Mouse (Mus musculus) frontal cortex, adult 2 months (tissue): ENCODE results near the gene Fcer1g. TPM values are rescaled to one million over a fixed set of nuclear protein-coding genes. Genes with fewer than 3 reads are reported as not detected.

Experiments
- DNase-seq, 2 experiments: peaks; one replicate each; pipeline ENCODE4 v3.0.0; 2022; ENCODE audit warnings: low spot score in 1 of 2; ENCODE audit errors: extremely low spot score in 1 of 2
- polyA plus RNA-seq: library from polyadenylated mRNA; depleted of rRNA; stranded (reverse); fragments of >200 nt; gene quantifications from 2 replicates; pipeline ENCODE4 v1.2.3, GENCODE M21; 2012; rRNA removed

The Fcer1g gene
- polyA plus RNA-seq, 1 experiment, result 37.1 TPM

GRCm38 (mm10) chr1:171189476-171190114 is 44.6 kb downstream of the Fcer1g start:
- no peak for DNase-seq

GRCm38 (mm10) chr1:171189046-171189445 is 45.1 kb downstream of the Fcer1g start:
- no peak for DNase-seq

GRCm38 (mm10) chr1:171187851-171188700 is 46.1 kb downstream of the Fcer1g start:
- no peak for DNase-seq

GRCm38 (mm10) chr1:171185655-171186054 is 48.5 kb downstream of the Fcer1g start:
- no peak for DNase-seq

- no peak for DNase-seq
Observed at GRCm38 (mm10) chr1:171184314-171184713, 49.9 kb downstream of the Fcer1g start.

GRCm38 (mm10) chr1:171183620-171184019 is 50.5 kb downstream of the Fcer1g start:
- no peak for DNase-seq

GRCm38 (mm10) chr1:171183025-171183424 is 51.1 kb downstream of the Fcer1g start:
- DNase-seq, result no peak

Other genes with a start within 250 kb of the Fcer1g start
- 0.23 and 0.64 TPM in 2 replicates for gene Fcgr4, start 215.4 kb downstream of the Fcer1g start, polyA plus RNA-seq
- 14.6 and 21.5 TPM in 2 replicates for gene Fcgr3, start 169.4 kb downstream of the Fcer1g start, polyA plus RNA-seq
- 1.4 and 3.8 TPM in 2 replicates for gene Cfap126, start 120.4 kb downstream of the Fcer1g start, polyA plus RNA-seq
- 206 and 256 TPM in 2 replicates for gene Sdhc, start 83.8 kb downstream of the Fcer1g start, polyA plus RNA-seq
- gene Mpz, start 83.7 kb downstream of the Fcer1g start, polyA plus RNA-seq, result 1.4 and 2.2 TPM in 2 replicates
- gene Pcp4l1, start 38.1 kb downstream of the Fcer1g start, polyA plus RNA-seq, result 514 and 520 TPM in 2 replicates
- gene Nr1i3, start 20.4 kb downstream of the Fcer1g start, polyA plus RNA-seq, result 0.10 and 0.17 TPM in 2 replicates
- gene Tomm40l, start 11.9 kb downstream of the Fcer1g start, polyA plus RNA-seq, result 75.9 and 77.3 TPM in 2 replicates
- 3.9 and 5.2 TPM in 2 replicates for gene Apoa2, start 9.3 kb downstream of the Fcer1g start, polyA plus RNA-seq
- 10.2 and 10.9 TPM in 2 replicates for gene Adamts4, start 16.1 kb upstream of the Fcer1g start, polyA plus RNA-seq
- gene Ndufs2, start 17.0 kb upstream of the Fcer1g start, polyA plus RNA-seq, result 212 and 225 TPM in 2 replicates
- 65.2 and 73.7 TPM in 2 replicates for gene B4galt3, start 36.0 kb upstream of the Fcer1g start, polyA plus RNA-seq
- 69.4 and 83.5 TPM in 2 replicates for gene Ppox, start 46.8 kb upstream of the Fcer1g start, polyA plus RNA-seq
- 73.0 and 83.2 TPM in 2 replicates for gene Usp21, start 53.6 kb upstream of the Fcer1g start, polyA plus RNA-seq
- gene Ufc1, start 60.7 kb upstream of the Fcer1g start, polyA plus RNA-seq, result 90.5 and 94.3 TPM in 2 replicates
- gene Dedd, start 94.8 kb upstream of the Fcer1g start, polyA plus RNA-seq, result 54.6 and 58.1 TPM in 2 replicates
- gene Nit1, start 111.3 kb upstream of the Fcer1g start, polyA plus RNA-seq, result 68.2 and 71.3 TPM in 2 replicates
- 137 and 151 TPM in 2 replicates for gene Pfdn2, start 111.3 kb upstream of the Fcer1g start, polyA plus RNA-seq
- 7.9 and 9.0 TPM in 2 replicates for gene Klhdc9, start 126.4 kb upstream of the Fcer1g start, polyA plus RNA-seq
- 2.6 and 3.1 TPM in 2 replicates for gene Nectin4, start 135.7 kb upstream of the Fcer1g start, polyA plus RNA-seq
- gene Arhgap30, start 154.6 kb upstream of the Fcer1g start, polyA plus RNA-seq, result 1.4 and 1.8 TPM in 2 replicates
- 105 and 119 TPM in 2 replicates for gene Usf1, start 176.9 kb upstream of the Fcer1g start, polyA plus RNA-seq
- 4.1 and 5.0 TPM in 2 replicates for gene Tstd1, start 184.5 kb upstream of the Fcer1g start, polyA plus RNA-seq
- gene F11r, start 203.2 kb upstream of the Fcer1g start, polyA plus RNA-seq, result 8.6 and 9.5 TPM in 2 replicates